Mouse (Mus musculus) spleen, adult 12 weeks (tissue): ENCODE results near the gene Bend3.
A peak's percentile ranks its signal among the peaks of the same experiment; 100 is the strongest.

Source experiments
- DNase-seq: peaks from one replicate; pipeline ENCODE4 v3.0.0; 2022; ENCODE audit warnings: low spot score

The Bend3 gene

DNA sequence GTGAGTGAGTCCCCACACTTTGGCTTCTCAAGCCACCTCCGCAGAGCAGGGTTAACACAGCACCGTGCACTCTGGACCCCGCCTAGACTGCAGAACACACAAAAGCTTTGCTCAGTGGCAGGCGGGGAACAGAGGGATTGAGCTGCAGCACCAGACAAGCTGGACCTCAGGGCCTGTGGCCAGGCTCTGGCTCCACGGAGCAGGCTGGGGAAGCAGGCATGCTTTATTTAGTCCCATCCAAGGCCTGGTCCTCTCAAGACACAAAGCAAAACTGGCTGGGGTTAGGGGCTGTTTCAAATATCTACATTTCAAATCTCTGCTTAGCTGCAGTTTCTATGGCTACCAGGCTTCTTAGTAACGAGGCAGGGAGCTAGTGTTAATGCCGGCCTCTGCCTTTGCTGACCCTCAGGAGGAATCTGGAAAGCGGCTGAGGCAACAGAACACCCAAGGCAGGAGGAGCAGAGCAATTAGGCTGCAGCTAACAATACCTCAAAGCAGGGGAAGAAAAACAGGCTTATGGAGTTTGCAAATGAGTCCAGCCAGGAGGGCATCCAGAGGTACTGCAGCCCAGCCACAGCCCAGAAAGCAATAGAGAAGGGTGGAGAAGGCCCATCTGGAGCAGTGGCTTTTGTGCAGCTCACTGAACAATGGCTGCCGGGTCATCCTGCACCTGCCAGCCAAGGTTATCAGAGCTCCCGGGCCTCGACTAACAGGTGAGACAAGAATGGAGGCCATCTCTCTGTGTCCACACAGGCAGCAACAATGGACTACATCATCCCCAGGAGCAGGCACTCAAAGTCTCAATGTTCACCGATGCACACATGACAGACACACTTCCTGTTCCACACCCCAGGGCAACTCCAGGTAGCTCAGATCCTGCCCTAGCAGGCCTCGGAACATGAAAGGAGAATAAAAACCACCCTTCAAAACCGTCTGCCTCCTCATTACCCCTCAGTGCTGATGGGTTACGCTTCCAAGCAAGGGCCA lies 48.9 kb downstream of the Bend3 start:
- no peak for DNase-seq

DNA sequence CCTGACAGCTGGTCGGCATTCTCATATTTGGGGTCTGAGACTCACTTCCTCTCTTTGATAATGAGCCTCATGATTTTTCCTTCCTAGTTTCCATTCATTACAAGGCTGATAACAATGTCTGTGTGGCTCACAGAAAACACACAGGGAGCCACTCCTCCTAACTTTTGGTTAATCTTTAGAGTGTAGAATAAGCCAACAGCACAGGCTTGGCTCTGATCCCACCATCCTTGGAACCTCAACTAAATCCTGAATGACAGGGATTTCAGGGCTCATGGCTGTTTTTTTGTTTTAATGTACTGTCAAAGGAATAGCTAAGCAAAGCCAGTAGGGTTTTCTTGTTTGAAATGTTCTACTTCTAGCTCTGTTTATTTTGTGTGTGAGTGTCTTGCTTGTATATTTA lies 55.8 kb downstream of the Bend3 start:
- DNase-seq: no peak

DNA sequence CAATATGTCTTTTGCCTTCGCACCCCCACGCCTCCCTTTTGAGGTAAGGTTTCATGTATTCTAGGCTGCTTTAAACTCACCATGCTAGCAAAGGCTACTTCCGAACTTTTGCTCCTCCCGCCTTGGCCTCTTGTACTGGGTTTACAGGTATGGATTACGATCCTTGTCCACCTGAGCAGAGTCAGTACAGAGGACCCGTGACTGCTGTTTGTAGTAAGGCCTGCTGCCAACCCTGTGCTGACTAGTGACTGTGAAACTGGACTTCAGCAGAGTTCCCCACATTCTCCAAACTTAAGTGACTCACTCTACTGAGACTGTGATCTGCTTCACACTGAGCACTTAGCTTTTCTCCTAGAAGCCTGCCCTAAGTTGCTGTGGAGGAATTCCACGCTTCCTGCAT lies 59.0 kb downstream of the Bend3 start:
- DNase-seq: no peak

DNA sequence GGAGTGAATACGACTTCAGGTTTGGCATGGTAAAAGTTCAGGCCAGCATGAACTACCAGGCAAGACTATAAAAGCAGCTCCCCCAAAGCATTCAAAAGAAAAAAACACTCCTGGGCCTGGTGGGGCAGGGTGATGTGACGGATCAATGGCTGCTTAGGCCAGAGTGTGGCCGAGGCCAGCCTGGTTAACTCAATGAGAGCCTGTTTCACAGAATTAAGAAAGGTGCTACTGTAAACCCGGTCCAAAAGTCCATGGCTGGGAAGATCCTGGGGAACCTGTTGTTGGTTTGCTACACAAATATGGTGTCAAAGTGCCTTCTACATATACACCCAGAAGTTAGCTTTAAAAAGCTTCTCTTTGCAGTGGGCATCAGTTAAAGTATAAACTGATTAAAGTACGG lies 60.2 kb downstream of the Bend3 start:
- no peak for DNase-seq

DNA sequence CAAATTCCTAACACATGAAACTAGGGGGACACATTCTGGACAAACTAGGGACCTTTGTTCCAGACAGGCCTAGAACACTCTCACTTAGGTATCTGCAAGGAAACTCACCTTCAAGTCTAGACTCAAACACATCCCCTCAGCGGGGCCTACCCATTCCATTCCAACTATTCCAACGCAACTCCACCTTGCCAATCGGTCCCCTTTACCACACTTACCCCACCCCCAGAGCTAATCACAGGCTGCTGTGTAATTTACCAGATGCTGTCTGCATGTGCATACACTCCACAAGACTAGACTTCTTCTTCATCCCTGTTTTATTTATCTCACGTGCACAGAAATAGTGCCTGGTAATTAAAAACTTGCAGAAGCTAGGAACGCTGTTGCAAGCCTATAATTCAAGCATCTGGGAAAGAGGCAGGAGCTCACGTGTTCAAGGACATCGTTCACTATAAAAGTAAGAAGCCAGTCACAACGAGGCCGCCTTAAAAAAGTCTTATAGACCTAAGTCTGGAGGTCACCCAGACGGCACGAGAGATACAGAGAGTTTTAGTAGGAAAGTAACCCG lies 61.2 kb downstream of the Bend3 start:
- peak; percentile 4 for DNase-seq

DNA sequence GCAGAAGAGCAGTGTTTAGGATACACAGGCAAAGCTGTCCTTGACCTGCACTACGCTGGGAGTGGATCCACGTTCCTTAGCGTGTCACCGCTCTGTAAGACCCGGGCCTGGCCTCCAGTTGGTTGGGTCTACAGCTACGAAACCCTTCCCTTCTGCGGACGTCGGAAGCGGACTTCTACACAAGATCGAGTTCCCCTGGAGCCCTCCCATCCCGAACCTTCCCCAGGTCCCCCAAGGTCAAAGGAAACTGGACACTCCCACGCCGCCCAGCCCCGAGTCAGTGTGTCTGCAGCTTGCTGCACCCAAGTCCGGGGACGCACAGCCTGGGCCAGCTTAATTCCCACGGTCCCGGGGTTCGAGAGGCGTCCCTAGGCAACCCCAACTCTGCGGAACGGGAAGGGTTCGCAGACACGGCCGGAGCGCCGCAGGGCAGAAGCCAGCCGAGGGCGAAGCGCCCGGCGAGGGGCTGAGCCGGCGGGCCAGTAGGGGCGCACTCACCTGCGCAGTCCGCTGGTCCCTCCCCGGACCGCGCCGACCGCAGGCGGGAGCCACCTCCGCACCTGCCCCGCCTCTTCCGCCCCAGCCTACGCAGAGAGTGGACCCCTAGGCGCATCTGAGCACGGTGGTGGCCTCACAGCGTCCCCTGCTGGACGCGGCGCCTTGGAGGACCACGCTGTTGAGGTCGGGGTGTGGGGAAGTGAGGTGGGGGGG lies 62.0 kb downstream of the Bend3 start, which contains the start of gene 1700021F05Rik:
Gene 1700021F05Rik, minus strand, starts transcription at position 553 of the 711 bp plus-strand sequence.
- DNase-seq: peak; percentile 90

DNA sequence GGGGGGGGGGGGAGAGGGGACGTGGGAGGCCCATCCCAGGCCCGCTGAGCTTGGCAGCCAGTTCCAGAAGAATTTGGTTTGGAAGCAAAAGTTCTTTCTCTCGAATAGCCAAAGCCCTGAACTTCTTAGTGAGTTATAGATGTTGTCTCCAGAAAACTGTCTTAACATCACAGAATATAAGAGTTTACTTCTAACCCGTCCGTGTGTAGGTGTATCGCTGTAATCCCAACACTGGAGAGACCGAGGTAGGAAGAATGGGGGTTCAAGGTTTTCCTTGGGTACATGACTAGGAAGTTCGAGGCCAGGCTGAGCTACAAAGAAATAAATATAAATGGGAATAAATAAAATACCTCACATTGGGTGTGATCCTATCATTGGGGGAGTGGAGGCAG lies 62.5 kb downstream of the Bend3 start:
- no peak for DNase-seq

DNA sequence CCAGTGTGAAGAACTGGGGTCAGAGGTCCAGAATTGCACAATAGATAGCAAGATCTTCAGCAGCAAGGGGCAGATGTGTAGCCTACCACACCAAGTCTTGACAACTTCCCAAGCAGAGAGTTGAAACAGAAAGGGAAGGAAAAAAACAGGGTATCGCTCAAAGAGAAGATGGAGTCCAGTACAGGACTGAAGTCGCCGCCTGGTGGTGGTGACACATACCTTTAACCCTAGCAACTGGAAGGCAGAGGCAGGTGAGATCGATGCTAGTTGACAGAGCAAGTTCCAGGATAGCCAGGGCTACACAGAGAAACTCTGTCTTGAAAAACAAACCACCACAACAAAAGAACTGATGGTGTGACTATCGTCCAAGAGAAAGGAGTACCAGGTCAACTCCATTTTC lies 70.8 kb downstream of the Bend3 start:
- no peak for DNase-seq

DNA sequence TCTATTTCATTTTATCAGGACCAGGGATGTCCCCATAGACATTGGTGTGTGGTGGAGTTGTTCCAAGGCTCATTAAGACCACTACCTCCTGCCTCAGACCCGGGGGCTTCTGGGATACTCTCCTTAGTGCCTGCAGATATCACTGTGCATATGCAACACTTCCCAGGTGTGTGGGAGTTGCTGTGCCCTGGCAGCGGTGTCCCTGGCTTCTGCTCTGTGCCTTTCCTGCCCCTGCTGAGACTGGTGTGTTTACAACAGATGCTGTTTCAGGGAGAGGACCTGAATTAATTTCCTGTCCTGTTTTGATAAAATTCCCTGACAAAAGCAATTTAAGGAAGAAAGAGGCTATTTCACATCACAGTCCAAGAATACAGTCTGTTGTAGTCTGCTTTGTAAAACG lies 72.3 kb downstream of the Bend3 start:
- no peak for DNase-seq

DNA sequence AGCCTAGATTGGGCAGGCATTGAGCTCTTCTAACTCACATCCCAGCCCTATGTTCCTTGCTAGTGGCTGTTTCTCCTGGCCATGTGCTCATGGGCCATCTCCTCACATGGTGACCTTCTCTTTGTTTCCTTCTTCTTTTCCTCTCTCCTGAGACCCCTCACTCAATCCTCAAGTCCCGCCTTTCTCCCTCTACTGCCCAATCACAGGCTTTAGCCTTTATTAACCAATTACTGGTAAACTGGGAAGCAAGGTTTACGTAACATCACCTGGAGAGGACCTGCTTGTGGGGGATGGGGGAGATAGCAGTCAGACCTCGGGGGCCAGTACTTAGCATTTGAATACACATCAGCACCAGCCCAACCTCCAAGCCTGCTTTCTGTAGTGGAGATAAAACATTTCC lies 72.8 kb downstream of the Bend3 start:
- no peak for DNase-seq

DNA sequence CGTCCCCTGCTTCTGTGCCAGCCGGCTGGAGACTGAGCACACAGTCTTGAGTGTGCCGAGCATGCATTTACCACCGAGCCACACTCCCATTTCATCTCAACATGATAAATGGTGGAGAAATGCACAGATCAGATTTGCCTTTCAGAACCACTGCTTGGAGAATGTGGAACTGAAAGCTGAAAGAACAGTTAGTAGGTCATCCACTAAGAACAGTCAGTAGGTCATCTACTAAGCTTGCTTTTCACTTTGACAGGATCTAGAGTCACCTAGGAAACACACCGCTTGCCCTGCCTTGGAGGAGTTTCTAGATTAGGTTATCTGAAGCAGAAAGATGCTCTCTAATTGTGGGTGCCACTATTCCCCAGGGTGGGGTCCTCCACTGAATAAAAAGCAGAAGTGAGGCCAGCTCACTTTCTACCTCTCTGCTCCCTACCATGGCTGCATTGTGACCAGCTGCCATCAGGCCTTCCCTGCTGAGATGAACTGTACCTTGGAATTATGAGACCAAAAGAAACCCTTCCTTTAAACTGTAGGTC lies 79.1 kb downstream of the Bend3 start:
- no peak for DNase-seq

DNA sequence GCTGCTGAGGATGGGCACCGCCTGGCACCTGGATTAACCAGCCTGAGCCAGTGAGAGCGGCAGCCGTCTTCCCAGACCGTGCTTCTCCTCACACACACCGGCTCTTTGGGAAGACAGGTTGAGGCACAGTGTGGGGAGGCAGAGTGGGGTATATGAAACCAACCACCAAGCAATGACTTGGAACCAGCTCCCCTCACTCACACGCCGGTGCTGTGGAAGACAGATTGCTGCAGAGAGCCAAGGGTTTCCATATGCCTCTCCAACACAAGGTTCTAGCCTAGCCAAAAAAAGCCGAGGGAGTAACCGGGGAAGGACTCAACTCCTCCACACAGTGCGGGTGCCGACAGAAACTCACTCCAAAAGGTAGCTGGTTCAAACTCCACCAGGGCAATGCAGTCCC lies 80.7 kb downstream of the Bend3 start:
- DNase-seq: no peak

DNA sequence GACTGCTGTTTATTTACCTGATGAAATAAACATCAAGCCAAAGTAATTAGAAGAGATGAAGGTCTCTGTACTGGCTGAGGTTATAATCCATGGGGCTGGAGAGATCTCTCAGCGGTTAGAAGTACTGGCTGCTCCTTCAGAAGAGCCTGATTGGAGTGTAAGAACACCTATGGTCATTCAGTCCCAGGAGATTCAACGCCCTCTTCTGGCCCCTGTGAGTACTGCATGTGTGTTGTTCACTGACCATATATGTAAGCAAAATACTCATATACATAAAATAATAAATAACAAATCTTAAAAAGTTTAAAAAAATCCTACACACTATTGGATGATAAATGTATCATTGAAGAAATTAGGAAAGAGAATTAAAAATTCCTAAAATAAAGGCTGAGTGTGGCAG lies 82.1 kb downstream of the Bend3 start:
- no peak for DNase-seq

DNA sequence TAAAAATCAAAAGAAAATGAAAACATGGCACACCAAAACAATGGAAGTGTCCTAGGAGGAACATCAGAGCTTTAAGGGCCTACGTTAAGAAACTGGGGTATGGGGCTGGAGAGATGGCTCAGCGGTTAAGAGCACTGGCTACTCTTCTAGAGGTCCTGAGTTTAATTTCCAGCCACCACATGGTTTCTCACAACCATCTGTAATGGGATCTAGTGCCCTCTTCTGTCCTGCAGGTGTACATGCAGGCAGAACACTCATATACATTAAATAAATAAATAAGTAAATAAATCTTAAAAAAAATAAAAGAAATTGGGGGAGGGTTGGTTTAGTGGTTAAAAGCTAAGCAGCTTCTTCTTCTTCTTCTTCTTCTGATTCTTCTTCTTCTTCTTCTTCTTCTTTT lies 82.7 kb downstream of the Bend3 start:
- DNase-seq: no peak
